ENCODE assay signal across 8 mouse cellular contexts in the genomic region with DNA sequence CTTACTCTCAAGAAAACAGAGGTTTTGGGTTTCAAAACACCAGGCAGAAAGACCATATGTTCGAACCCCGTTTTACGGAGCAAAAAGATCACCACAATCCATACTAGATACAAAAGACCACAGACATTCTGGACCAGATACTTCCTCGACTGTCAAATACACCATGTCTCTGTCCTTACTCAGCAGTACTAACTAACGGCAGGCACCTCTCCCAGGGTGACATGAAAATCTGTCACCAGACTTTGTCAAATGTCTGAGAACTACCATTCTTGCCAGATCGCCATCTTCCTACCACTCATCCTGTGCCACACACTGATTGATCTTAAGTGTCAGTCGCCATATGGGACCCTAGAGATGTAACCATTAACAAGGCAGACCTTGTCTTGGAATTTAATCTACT. TPM values are rescaled to one million over a fixed set of nuclear protein-coding genes. Genes with fewer than 3 reads are reported as not detected.
DNase-seq lines count a peak whose midpoint lies in the region; ATAC-seq and TF ChIP-seq lines count a peak whose summit lies in the region.
"Had no signal": no experiment of that assay in that cellular context is flagged by ENCODE, and none has a peak within 500 bp of the region (broad histone marks: within the 10 kb centered on the region; RNA-seq: fewer than 3 reads in every experiment).

No protein-coding gene starts in this region.

- H3K9ac ChIP-seq in liver, embryonic 13.5 days: peak overlapping the region; percentile 100

- H3K4me3 ChIP-seq in thymus, adult 2 months (ENCODE audit: control insufficient read depth, insufficient read depth, low read length): peak overlapping the region; percentile 96; the same call in 1 of the 2 replicates
- H3K4me3 ChIP-seq in forebrain, embryonic 10.5 days: peak overlapping the region; percentile 89
- H3K4me3 ChIP-seq in liver, embryonic 13.5 days (replicated peaks): peak overlapping the region; percentile 98

- H3K36me3 ChIP-seq in thymus, adult 2 months (ENCODE audit: control insufficient read depth, insufficient read depth, low read length): peaks cover 6% of the 10 kb centered on the region; the same call in 1 of the 2 replicates
- H3K36me3 ChIP-seq in forebrain, embryonic 10.5 days (replicated peaks): peaks cover 33% of the 10 kb centered on the region
- H3K36me3 ChIP-seq in liver, embryonic 13.5 days: peaks cover 37% of the 10 kb centered on the region

- H3K4me1 ChIP-seq in thymus, adult 2 months (replicated peaks; ENCODE audit: control insufficient read depth, insufficient read depth, low read length): peaks cover 9% of the 10 kb centered on the region
- peaks cover 38% of the 10 kb centered on the region for H3K4me1 ChIP-seq in forebrain, embryonic 10.5 days
- H3K4me1 ChIP-seq in liver, embryonic 13.5 days (replicated peaks): peaks cover 63% of the 10 kb centered on the region

- no peak overlapping the region; the same call in 1 of the 2 replicates for H3K27ac ChIP-seq in thymus, adult 2 months (ENCODE audit: control insufficient read depth, insufficient read depth, low read length)
- H3K27ac ChIP-seq in forebrain, embryonic 10.5 days: peak overlapping the region; percentile 99
- peak overlapping the region; percentile 97 for H3K27ac ChIP-seq in liver, embryonic 13.5 days

- TF ChIP-seq CTCF in thymus, adult 2 months (IDR thresholded peaks at IDR 0.05; ENCODE audit: borderline replicate concordance, control insufficient read depth, extremely low read depth, insufficient read depth, low read length, poor library complexity): no peak

- no peak for DNase-seq in thymus, adult 2 months
- no peak for DNase-seq in thymus, postnatal 10 days (ENCODE audit: low spot score in 2 of 2)
- no peak for DNase-seq in forebrain, embryonic 10.5 days (ENCODE audit: extremely low spot score, low spot score)
- DNase-seq in liver, embryonic 13.5 days: no peak
- no peak for DNase-seq in frontal cortex, adult 2 months (ENCODE audit: extremely low spot score in 1 of 2, low spot score in 1 of 2)
- no peak for DNase-seq in c-Kit-positive CD71-positive TER-119-positive erythroid progenitor cells, embryonic 14.5 days (ENCODE audit: low spot score)
- no peak for DNase-seq in left cerebral cortex, postnatal 25 days (ENCODE audit: low spot score in 2 of 2)
- DNase-seq: cerebellum, adult 9-11 months had no signal

- intact Hi-C loops in left cerebral cortex, postnatal 25 days (cut with DNase I): no loop called here

- WGBS in thymus, adult 2 months: 1% methylated on average over 7 of the region's 7 CpGs
- 8% methylated on average over 7 of the region's 7 CpGs for WGBS in forebrain, embryonic 10.5 days
- WGBS in liver, embryonic 13.5 days (ENCODE audit: insufficient replicate concordance): under 1% methylated on average over 7 of the region's 7 CpGs

- H3K4me2 ChIP-seq in liver, embryonic 13.5 days: peak overlapping the region; percentile 85

- no peak for TF ChIP-seq POLR2A in thymus, adult 2 months (IDR thresholded peaks at IDR 0.05; ENCODE audit: control insufficient read depth, extremely low read depth, insufficient read depth, low read length, poor library complexity)

- no peaks in the 10 kb centered on the region for H3K27me3 ChIP-seq in thymus, adult 2 months (ENCODE audit: control insufficient read depth, insufficient read depth, low read length)
- H3K27me3 ChIP-seq in forebrain, embryonic 10.5 days (ENCODE audit: poor library complexity, severe bottlenecking): no peaks in the 10 kb centered on the region
- H3K27me3 ChIP-seq in liver, embryonic 13.5 days: no peaks in the 10 kb centered on the region

- no peak for ATAC-seq in liver, embryonic 13.5 days (ENCODE audit: low read depth)

- no peaks in the 10 kb centered on the region for H3K9me3 ChIP-seq in forebrain, embryonic 10.5 days
- no peaks in the 10 kb centered on the region for H3K9me3 ChIP-seq in liver, embryonic 13.5 days (replicated peaks)

RNA-seq across cellular contexts. Expression of gene Mki67, which starts 1.0 kb away (rescaled TPM):
- 19.1 and 29.7 TPM in 2 replicates for polyA plus RNA-seq in thymus, adult 2 months (2012; rRNA removed)
- polyA plus RNA-seq in forebrain, embryonic 10.5 days (2016; fragmentation: Nextera tagmentation; extraction: Ambion mirVana): 50.9 and 53.4 TPM in 2 replicates
- polyA plus RNA-seq in liver, embryonic 13.5 days (2015; fragmentation: Nextera tagmentation; extraction: Ambion mirVana): 82.1 and 98.7 TPM in 2 replicates
- polyA plus RNA-seq in frontal cortex, adult 2 months (2012; rRNA removed): 0.61 and 0.68 TPM in 2 replicates
- under 1 TPM; 0.66 to 0.80 TPM for total RNA-seq in left cerebral cortex, postnatal 25 days (2021)

Comparison
In these comparisons a context has a peak if more than half of its experiments do, and no peak if none do; other contexts are left out.
1. RNA of gene Mki67, which starts 1.0 kb away (polyA plus RNA-seq): 82.1 to 98.7 TPM in liver, embryonic 13.5 days, 50.9 to 53.4 TPM in forebrain, embryonic 10.5 days and 19.1 to 29.7 TPM in thymus, adult 2 months; 0.61 to 0.68 TPM in frontal cortex, adult 2 months; every median in the first group is over 10 times any median in the second.
2. Peak in every context shown above with its lines, with median percentiles within 50 percentile points of each other: H3K4me3 ChIP-seq.